Mouse (Mus musculus) liver, adult 2 months (tissue): ENCODE data around the gene Olfr694.

Experiments used
- CTCF ChIP-seq: fragments of 200-500 bp; IDR thresholded peaks from 2 replicates; pipeline ENCODE4 v1.5.1; 2011; ENCODE audit warnings: low read depth, low read length, control low read depth
- POLR2A ChIP-seq: fragments of 200-500 bp; IDR thresholded peaks from 2 replicates; pipeline ENCODE4 v1.6.1; 2011; ENCODE audit warnings: low read length, control low read depth; ENCODE audit not compliant: insufficient read depth; ENCODE audit errors: extremely low read depth

GRCm38 (mm10) chr7:106737028-106737427 lies 45.4 kb upstream of the Olfr694 start:
- TF ChIP-seq POLR2A, result no peak
- no peak for TF ChIP-seq CTCF
